In the genomic region with DNA sequence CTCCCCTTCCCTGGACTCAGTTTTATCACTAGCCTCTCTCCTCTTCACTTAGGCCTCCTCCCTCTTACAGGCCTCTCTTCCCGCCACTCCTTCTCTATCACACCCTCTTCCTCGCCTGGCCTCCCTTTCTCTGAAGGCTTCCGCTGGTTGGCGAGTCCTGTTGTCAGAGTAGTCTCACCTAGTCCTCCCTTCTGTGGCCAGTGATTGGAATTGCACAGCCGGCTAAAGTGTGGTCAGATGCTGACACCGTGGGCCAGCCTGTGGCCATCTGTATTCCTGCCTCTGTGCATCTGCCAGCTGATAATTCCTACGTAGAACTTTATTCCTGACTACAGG, we compare ENCODE assay signal across 8 mouse cellular contexts. TPM values are rescaled to one million over a fixed set of nuclear protein-coding genes. Genes with fewer than 3 reads are reported as not detected.
DNase-seq lines count a peak whose midpoint lies in the region; ATAC-seq and TF ChIP-seq lines count a peak whose summit lies in the region.

No protein-coding gene starts in this region.

- H3K4me1 ChIP-seq in heart, embryonic 13.5 days, result peaks cover 67% of the 10 kb centered on the region
- peaks cover 9 to 54% of the 10 kb centered on the region in 2 experiments for H3K4me1 ChIP-seq in CH12.LX (ENCODE audit: control insufficient read depth in 1 of 2, insufficient read depth in 2 of 2)
- H3K4me1 ChIP-seq in limb, embryonic 14.5 days (ENCODE audit: control insufficient read depth, insufficient read depth, low read length), result peaks cover 8% of the 10 kb centered on the region

- TF ChIP-seq POLR2A in CH12.LX (IDR thresholded peaks at IDR 0.05; ENCODE audit: low read depth, low read length), result no peak
- TF ChIP-seq POLR2A in limb, embryonic 14.5 days (IDR thresholded peaks at IDR 0.05; ENCODE audit: borderline replicate concordance, extremely low read depth, insufficient read depth, insufficient read length), result no peak

- under 1% methylated on average over 7 of the region's 7 CpGs for WGBS in heart, embryonic 13.5 days
- WGBS in limb, embryonic 14.5 days, result 0% methylated on average over 7 of the region's 7 CpGs

- intact Hi-C loops in heart, postnatal 36 days (cut with DNase I), result loop anchor here (1.0 to 5.0 kb wide), 2 partner anchors 53 to 101 kb away; a partner anchor contains a TSS

- peaks cover 40% of the 10 kb centered on the region for H3K36me3 ChIP-seq in heart, embryonic 13.5 days
- peaks cover 14 to 58% of the 10 kb centered on the region in 2 experiments for H3K36me3 ChIP-seq in CH12.LX (replicated peaks in 1 of 2; ENCODE audit: control insufficient read depth in 1 of 2, insufficient read depth in 1 of 2, low read length in 1 of 2)
- peaks cover 31% of the 10 kb centered on the region for H3K36me3 ChIP-seq in limb, embryonic 14.5 days (ENCODE audit: control insufficient read depth, insufficient read depth, low read length)

- no peak for DNase-seq in heart, postnatal 36 days
- no peak for DNase-seq in CH12.LX (ENCODE audit: extremely low read depth)
- DNase-seq in limb, embryonic 14.5 days (ENCODE audit: low spot score), result no peak
- DNase-seq in layer of hippocampus, postnatal 10 days (ENCODE audit: low spot score in 2 of 2), result no peak
- no peak for DNase-seq in urinary bladder, postnatal 4 days (ENCODE audit: low spot score in 2 of 2)

- H3K4me2 ChIP-seq in heart, embryonic 13.5 days, result peak overlapping the region; percentile 94
- peak overlapping the region; percentile 88 for H3K4me2 ChIP-seq in CH12.LX (ENCODE audit: insufficient read depth, low read depth, poor library complexity, severe bottlenecking)
- H3K4me2 ChIP-seq in limb, embryonic 14.5 days (replicated peaks; ENCODE audit: low read depth, low read length, severe bottlenecking), result peak overlapping the region; percentile 64

- in situ Hi-C loops in CH12.LX (cut with MboI; ENCODE audit: low pct_ligation_motif_present, low pct_unique_long_range_greater_than_20kb, low sequenced_read_pairs), result no loop called here

- peak overlapping the region; percentile 95 for H3K27ac ChIP-seq in heart, embryonic 13.5 days (replicated peaks)
- H3K27ac ChIP-seq in CH12.LX (ENCODE audit: insufficient read depth, low read depth), result peak overlapping the region; percentile 60
- H3K27ac ChIP-seq in limb, embryonic 14.5 days (replicated peaks; ENCODE audit: low read depth, low read length), result peak overlapping the region; percentile 85

- no peak for TF ChIP-seq RAD21 in CH12.LX (IDR thresholded peaks at IDR 0.05; ENCODE audit: low read depth, low read length)

- no peak for TF ChIP-seq CTCF in CH12.LX (conservative IDR thresholded peaks at IDR 0.05 in 1 of 2, IDR thresholded peaks at IDR 0.05 in 1 of 2; ENCODE audit: low read depth in 2 of 2, low read length in 2 of 2)

- dilution Hi-C loops in CH12.LX (cut with MboI; ENCODE audit: extremely low pct_ligation_motif_present, extremely low pct_unique_long_range_greater_than_20kb, low sequenced_read_pairs), result no loop called here

- H3K9me3 ChIP-seq in heart, embryonic 13.5 days, result no peaks in the 10 kb centered on the region
- no peaks in the 10 kb centered on the region for H3K9me3 ChIP-seq in CH12.LX (replicated peaks; ENCODE audit: low read length)
- no peaks in the 10 kb centered on the region for H3K9me3 ChIP-seq in limb, embryonic 14.5 days (ENCODE audit: control insufficient read depth, low read length)

- H3K9ac ChIP-seq in heart, embryonic 13.5 days, result peak overlapping the region; percentile 95
- peak overlapping the region; percentile 84 for H3K9ac ChIP-seq in CH12.LX (ENCODE audit: insufficient read depth, low read depth)
- H3K9ac ChIP-seq in limb, embryonic 14.5 days (ENCODE audit: low read depth, low read length, severe bottlenecking), result peak overlapping the region; percentile 77

- TF ChIP-seq EP300 in CH12.LX (IDR thresholded peaks at IDR 0.05; ENCODE audit: low read length), result no peak

- H3K79me2 ChIP-seq in CH12.LX (replicated peaks; ENCODE audit: control insufficient read depth, extremely low read depth, insufficient read depth, poor library complexity, severe bottlenecking), result peaks cover 52% of the 10 kb centered on the region

- H3K27me3 ChIP-seq in heart, embryonic 13.5 days (replicated peaks), result no peaks in the 10 kb centered on the region
- H3K27me3 ChIP-seq in CH12.LX (replicated peaks), result no peaks in the 10 kb centered on the region
- no peaks in the 10 kb centered on the region for H3K27me3 ChIP-seq in limb, embryonic 14.5 days (ENCODE audit: control insufficient read depth, insufficient read depth, low read length)

- peak overlapping the region; percentile 80 for H3K4me3 ChIP-seq in heart, embryonic 13.5 days
- peak overlapping the region; percentile 78 to 90 (median 81) for H3K4me3 ChIP-seq in CH12.LX (replicated peaks in 1 of 3; ENCODE audit: low read depth in 2 of 3, low read length in 2 of 3, poor library complexity in 1 of 3)
- peak overlapping the region; percentile 80 for H3K4me3 ChIP-seq in limb, embryonic 14.5 days (replicated peaks; ENCODE audit: low read length)

- ATAC-seq in heart, embryonic 13.5 days (ENCODE audit: extremely low read depth, insufficient number of reproducible peaks, low FRiP score, low TSS enrichment), result peak; percentile 2; the same call in 1 of the 2 replicates
- ATAC-seq in erythroid progenitor cell, adult 5-6 weeks (replicated peaks; ENCODE audit: low FRiP score, poor library complexity, severe bottlenecking), result peak; percentile 82
- ATAC-seq in limb, embryonic 14.5 days (ENCODE audit: low FRiP score, low read depth), result peak; percentile 10; the same call in 1 of the 2 replicates
- ATAC-seq in neutrophil, adult 5-6 weeks (ENCODE audit: extremely low read depth, insufficient number of reproducible peaks, low FRiP score, poor library complexity, severe bottlenecking), result peak; percentile 1; the same call in 1 of the 2 replicates

TF ChIP-seq in CH12.LX, 34 proteins besides CTCF, POLR2A, EP300 and RAD21:
- TF ChIP-seq HCFC1 (IDR thresholded peaks at IDR 0.05; ENCODE audit: low read depth, low read length) (0 out of 2 replicates have a peak, but pooled peaks have one; percentile 14), CHD2 (IDR thresholded peaks at IDR 0.05; ENCODE audit: low read length) (no peak), TBP (conservative IDR thresholded peaks at IDR 0.05; ENCODE audit: low read depth, low read length) (no peak), UBTF (IDR thresholded peaks at IDR 0.05; ENCODE audit: low read depth, low read length) (peak; percentile 24; the same call in 1 of the 2 replicates), USF2 (conservative IDR thresholded peaks at IDR 0.05; ENCODE audit: low read depth, low read length) (no peak), MEF2A (IDR thresholded peaks at IDR 0.05; ENCODE audit: borderline replicate concordance, low read depth, low read length) (no peak), MAZ (IDR thresholded peaks at IDR 0.05; ENCODE audit: low read depth, low read length) (no peak), JUND (conservative IDR thresholded peaks at IDR 0.05; ENCODE audit: low read depth, low read length) (no peak), CHD1 (IDR thresholded peaks at IDR 0.05; ENCODE audit: low read depth, low read length) (no peak), BHLHE40 (IDR thresholded peaks at IDR 0.05; ENCODE audit: low read depth, low read length) (no peak)

RNA-seq across cellular contexts. Expression of a gene that starts 0.8 kb away (rescaled TPM):
- 127 and 149 TPM in 2 replicates for polyA plus RNA-seq in heart, embryonic 13.5 days (2015; fragmentation: Nextera tagmentation; extraction: Ambion mirVana)
- 10 to 100 TPM; 44.8 to 47.4 TPM for total RNA-seq in heart, postnatal 36 days (2021)
- 91.4 and 93.9 TPM in 2 replicates for total RNA-seq in CH12.LX (2012; rRNA removed)
- total RNA-seq in CH12.LX (2014; rRNA removed), result 96.4 and 103 TPM in 2 replicates
- polyA plus RNA-seq in CH12.LX (2012; ENCODE audit: insufficient read length, low read depth), result 140 and 164 TPM in 2 replicates
- 35.6 and 36.4 TPM in 2 replicates for total RNA-seq in erythroid progenitor cell, adult 5-6 weeks (2015; ENCODE audit: low replicate concordance)
- 21.9 and 36.6 TPM in 2 replicates for total RNA-seq in erythroid progenitor cell, adult 5-6 weeks (2017; ENCODE audit: low replicate concordance)
- 136 and 149 TPM in 2 replicates for polyA plus RNA-seq in limb, embryonic 14.5 days (2012; rRNA removed)
- 152 and 154 TPM in 2 replicates for polyA plus RNA-seq in limb, embryonic 14.5 days (2014; fragmentation: Nextera tagmentation; extraction: Ambion mirVana)
- total RNA-seq in neutrophil, adult 5-6 weeks (2017), result 16.6 and 17.3 TPM in 2 replicates
- total RNA-seq in layer of hippocampus, postnatal 10 days (2021), result 10 to 100 TPM; 51.7 to 60.2 TPM

RNA-seq across cellular contexts. Expression of a gene that starts 52.4 kb away (rescaled TPM):
- 31.2 and 32.9 TPM in 2 replicates for polyA plus RNA-seq in heart, embryonic 13.5 days (2015; fragmentation: Nextera tagmentation; extraction: Ambion mirVana)
- 10 to 100 TPM; 48.2 to 50.1 TPM for total RNA-seq in heart, postnatal 36 days (2021)
- total RNA-seq in CH12.LX (2012; rRNA removed), result 16.7 and 18.5 TPM in 2 replicates
- 12.2 and 12.9 TPM in 2 replicates for total RNA-seq in CH12.LX (2014; rRNA removed)
- polyA plus RNA-seq in CH12.LX (2012; ENCODE audit: insufficient read length, low read depth), result 8.7 and 10.1 TPM in 2 replicates
- 77.5 and 111 TPM in 2 replicates for total RNA-seq in erythroid progenitor cell, adult 5-6 weeks (2015; ENCODE audit: low replicate concordance)
- total RNA-seq in erythroid progenitor cell, adult 5-6 weeks (2017; ENCODE audit: low replicate concordance), result 99.6 and 190 TPM in 2 replicates
- polyA plus RNA-seq in limb, embryonic 14.5 days (2012; rRNA removed), result 65.3 and 67.3 TPM in 2 replicates
- 50.0 and 53.7 TPM in 2 replicates for polyA plus RNA-seq in limb, embryonic 14.5 days (2014; fragmentation: Nextera tagmentation; extraction: Ambion mirVana)
- 63.8 and 72.3 TPM in 2 replicates for total RNA-seq in neutrophil, adult 5-6 weeks (2017)
- total RNA-seq in layer of hippocampus, postnatal 10 days (2021), result 10 to 100 TPM; 66.0 to 77.0 TPM

Comparison
In these comparisons a context has a peak if more than half of its experiments do, and no peak if none do; other contexts are left out.
1. ATAC-seq: peak in every context shown above with its lines; median percentile 82 in erythroid progenitor cell, adult 5-6 weeks; 10 in limb, embryonic 14.5 days; 2 in heart, embryonic 13.5 days; 1 in neutrophil, adult 5-6 weeks.